Mouse (Mus musculus): ENCODE results near the gene Gm49395.

GRCm38 (mm10) chr13:115082339-115082738 lies 19.4 kb downstream of the Gm49395 start:
- TF ChIP-seq CTCF (IDR thresholded peaks at IDR 0.05; ENCODE audit: low read depth, low read length), result no peak
- no peak for TF ChIP-seq GATA2 (IDR thresholded peaks at IDR 0.05; ENCODE audit: borderline replicate concordance, low read depth, low read length)
- no peak for TF ChIP-seq GATA1 (IDR thresholded peaks at IDR 0.05; ENCODE audit: borderline replicate concordance, low read length)
- TF ChIP-seq TAL1 (conservative IDR thresholded peaks at IDR 0.05; ENCODE audit: low read depth, low read length), result no peak
- no peak for TF ChIP-seq POLR2AphosphoS5 (IDR thresholded peaks at IDR 0.05; ENCODE audit: insufficient replicate concordance, low read depth, low read length)
